12 mouse cellular contexts compared by ENCODE assay signal in genomic region chr14:12591829-12592228, GRCm38 (mm10).
"Had no signal": no experiment of that assay in that cellular context is flagged by ENCODE, and none has a peak within 500 bp of the region (broad histone marks: within the 10 kb centered on the region; RNA-seq: fewer than 3 reads in every experiment).

No protein-coding gene starts in this region.

- ATAC-seq: liver, embryonic 12.5 days had no signal

- H3K4me2 ChIP-seq: limb, embryonic 15.5 days; liver, embryonic 12.5 days; lung, embryonic 14.5 days; midbrain, embryonic 11.5 days had no signal

- H3K9ac ChIP-seq: limb, embryonic 15.5 days; liver, embryonic 12.5 days; lung, embryonic 14.5 days had no signal

- H3K4me3 ChIP-seq: left cerebral cortex, adult 2 months; limb, embryonic 15.5 days; liver, embryonic 12.5 days; megakaryocyte, embryonic 14.5 days had no signal

- H3K9me3 ChIP-seq: limb, embryonic 15.5 days; liver, embryonic 12.5 days; megakaryocyte, embryonic 14.5 days had no signal

- H3K36me3 ChIP-seq: limb, embryonic 15.5 days; liver, embryonic 12.5 days had no signal

- H3K27ac ChIP-seq: left cerebral cortex, adult 2 months; limb, embryonic 15.5 days; liver, embryonic 12.5 days; stomach, postnatal 0 days had no signal

- DNase-seq: kidney, postnatal 10 days; kidney, postnatal 4 days; lung, embryonic 14.5 days; lung, postnatal 10 days; lung, postnatal 4 days; thymus, postnatal 4 days had no signal

- H3K4me1 ChIP-seq: limb, embryonic 15.5 days; liver, embryonic 12.5 days; megakaryocyte, embryonic 14.5 days had no signal

- H3K27me3 ChIP-seq: limb, embryonic 15.5 days; liver, embryonic 12.5 days; megakaryocyte, embryonic 14.5 days had no signal
